Mouse (Mus musculus): ENCODE data around the gene Vmn1r93. TPM values are rescaled to one million over a fixed set of nuclear protein-coding genes. Genes with fewer than 3 reads are reported as not detected.
"Not testable (repeated sequence)": the region's sequence is repeated elsewhere in the genome, so short reads cannot be mapped to it uniquely, and the experiment has no call there.

Vmn1r93 gene
- polyA plus RNA-seq (2016; fragmentation: Nextera tagmentation; extraction: Ambion mirVana) = not detected in 2 replicates

- not testable (repeated sequence) for H3K36me3 ChIP-seq (replicated peaks); H3K4me1 ChIP-seq; DNase-seq (ENCODE audit: extremely low spot score, low spot score); H3K9me3 ChIP-seq; H3K27ac ChIP-seq; H3K4me3 ChIP-seq; H3K27me3 ChIP-seq (ENCODE audit: poor library complexity, severe bottlenecking)
- WGBS = no CpG with 5 or more reads among the region's 5 CpGs
Observed at GRCm38 (mm10) chr7:20138988-20139387, at the start of gene Vmn1r93. Gene Vmn1r93 (minus strand): TSS chr7:20139088.

GRCm38 (mm10) chr7:20168277-20168676 is 29.4 kb upstream of the Vmn1r93 start, which contains the start of gene Vmn1r94:
Gene Vmn1r94 (minus strand): TSS chr7:20168377.
- H3K4me1 ChIP-seq; H3K4me3 ChIP-seq; DNase-seq (ENCODE audit: extremely low spot score, low spot score); H3K36me3 ChIP-seq (replicated peaks); H3K27ac ChIP-seq; H3K27me3 ChIP-seq (ENCODE audit: poor library complexity, severe bottlenecking); H3K9me3 ChIP-seq: not testable (repeated sequence)
- no CpG with 5 or more reads among the region's 3 CpGs for WGBS

GRCm38 (mm10) chr7:20122479-20122878 is 16.4 kb downstream of the Vmn1r93 start, which contains the start of gene Gm16442:
Gene Gm16442 (minus strand): TSS chr7:20122579.
- not testable (repeated sequence) for H3K27me3 ChIP-seq (ENCODE audit: poor library complexity, severe bottlenecking); H3K9me3 ChIP-seq; H3K4me3 ChIP-seq; H3K27ac ChIP-seq; H3K4me1 ChIP-seq; H3K36me3 ChIP-seq (replicated peaks); DNase-seq (ENCODE audit: extremely low spot score, low spot score)
- no CpG with 5 or more reads among the region's 2 CpGs for WGBS

GRCm38 (mm10) chr7:20099380-20099779 is 39.5 kb downstream of the Vmn1r93 start, which contains the start of gene Vmn1r91:
Gene Vmn1r91 (plus strand): TSS chr7:20099680.
- H3K4me1 ChIP-seq; DNase-seq (ENCODE audit: extremely low spot score, low spot score); H3K9me3 ChIP-seq; H3K27me3 ChIP-seq (ENCODE audit: poor library complexity, severe bottlenecking); H3K27ac ChIP-seq; H3K4me3 ChIP-seq; H3K36me3 ChIP-seq (replicated peaks): not testable (repeated sequence)
- WGBS = 92% methylated on average over 5 of the region's 5 CpGs

Other genes starting within 250 kb of the Vmn1r93 start
- 4.7 and 4.8 TPM in 2 replicates for gene Pvr, start 217.9 kb downstream of the Vmn1r93 start, polyA plus RNA-seq (2016; fragmentation: Nextera tagmentation; extraction: Ambion mirVana)
- 0.11 TPM in 1 of 2 replicates, not detected in the other for gene Igsf23, start 188.3 kb downstream of the Vmn1r93 start, polyA plus RNA-seq (2016; fragmentation: Nextera tagmentation; extraction: Ambion mirVana)
- gene Ceacam20, start 173.7 kb downstream of the Vmn1r93 start, polyA plus RNA-seq (2016; fragmentation: Nextera tagmentation; extraction: Ambion mirVana) = not detected in 2 replicates
- gene Nlrp9b, start 147.6 kb downstream of the Vmn1r93 start, polyA plus RNA-seq (2016; fragmentation: Nextera tagmentation; extraction: Ambion mirVana) = not detected in 2 replicates
- gene Vmn1r91, start 39.4 kb downstream of the Vmn1r93 start, polyA plus RNA-seq (2016; fragmentation: Nextera tagmentation; extraction: Ambion mirVana) = not detected in 2 replicates
- gene Gm16442, start 16.5 kb downstream of the Vmn1r93 start, polyA plus RNA-seq (2016; fragmentation: Nextera tagmentation; extraction: Ambion mirVana) = not detected in 2 replicates
- not detected in 2 replicates for gene Vmn1r94, start 29.3 kb upstream of the Vmn1r93 start, polyA plus RNA-seq (2016; fragmentation: Nextera tagmentation; extraction: Ambion mirVana)
- gene Vmn1r95, start 54.6 kb upstream of the Vmn1r93 start, polyA plus RNA-seq (2016; fragmentation: Nextera tagmentation; extraction: Ambion mirVana) = not detected in 2 replicates
- gene Gm6164, start 66.5 kb upstream of the Vmn1r93 start, polyA plus RNA-seq (2016; fragmentation: Nextera tagmentation; extraction: Ambion mirVana) = not detected in 2 replicates
- not detected in 2 replicates for gene Gm4498, start 94.7 kb upstream of the Vmn1r93 start, polyA plus RNA-seq (2016; fragmentation: Nextera tagmentation; extraction: Ambion mirVana)
- not detected in 2 replicates for gene Gm5890, start 123.7 kb upstream of the Vmn1r93 start, polyA plus RNA-seq (2016; fragmentation: Nextera tagmentation; extraction: Ambion mirVana)
- not detected in 2 replicates for gene Gm4133, start 195.0 kb upstream of the Vmn1r93 start, polyA plus RNA-seq (2016; fragmentation: Nextera tagmentation; extraction: Ambion mirVana)
- not detected in 2 replicates for gene Gm5728, start 236.3 kb upstream of the Vmn1r93 start, polyA plus RNA-seq (2016; fragmentation: Nextera tagmentation; extraction: Ambion mirVana)

All from forebrain, embryonic 10.5 days (tissue).